Mouse (Mus musculus): ENCODE measurements at regions not wholly inside any gene's neighbourhood (a gene's known extent, or its start where the extent isn't known, plus 50 kb on each side); places are given as distances from the start of the nearest gene placed in this dataset.

DNA sequence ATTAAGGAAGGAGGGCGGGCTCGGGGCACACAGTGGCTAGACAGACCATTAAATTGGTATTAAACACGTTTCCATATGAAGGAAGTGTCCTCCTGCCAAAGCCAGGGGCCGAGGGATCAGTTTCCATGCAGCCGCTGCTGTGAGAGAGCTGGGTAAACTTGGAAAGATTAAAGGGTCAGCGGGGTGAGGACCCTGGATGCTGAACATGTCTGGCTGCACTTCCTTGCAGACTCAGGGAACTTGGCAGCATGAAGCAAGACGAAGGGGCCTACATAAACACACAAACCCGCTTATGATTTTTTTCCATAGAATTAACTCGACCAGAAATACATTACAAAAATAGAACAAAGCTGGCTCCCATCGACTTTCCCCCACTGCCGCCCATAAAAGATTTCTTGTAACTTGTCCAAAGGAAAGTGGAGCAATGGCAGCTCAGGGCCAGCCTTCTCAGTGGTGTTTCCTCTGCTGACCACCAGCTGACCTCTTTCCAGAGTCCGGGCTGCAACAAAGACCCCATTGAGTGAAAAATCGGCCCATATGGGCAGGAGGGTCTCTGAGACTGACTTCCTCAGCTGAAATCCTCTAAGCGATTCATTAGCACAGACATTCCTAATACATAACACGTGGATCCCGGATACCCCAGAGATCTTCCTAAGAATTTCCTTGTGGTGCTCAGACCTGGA, 141.0 kb upstream of the Tmc3 start:
- no peak for TF ChIP-seq CTCF (IDR thresholded peaks at IDR 0.05; ENCODE audit: low read depth)
- TF ChIP-seq EP300 (IDR thresholded peaks at IDR 0.05; ENCODE audit: low read depth), result no peak
